Mouse (Mus musculus): ENCODE data around the gene Eprs. TPM values are rescaled to one million over a fixed set of nuclear protein-coding genes. Genes with fewer than 3 reads are reported as not detected.

The Eprs gene
- polyA plus RNA-seq, 1 experiment, result 29.4 TPM

GRCm38 (mm10) chr1:185431998-185432317 is 69.1 kb downstream of the Eprs start:
- Histone ChIP-seq H3K27ac (ENCODE audit: insufficient read depth, low read length) (no peak overlapping the region), H3K4me1 (ENCODE audit: control insufficient read depth, insufficient read depth, low read length) (no peaks in the 10 kb centered on the region), H3K4me3 (ENCODE audit: insufficient read depth, low read length) (no peak overlapping the region)
- no peak for TF ChIP-seq POLR2A (IDR thresholded peaks at IDR 0.05; ENCODE audit: extremely low read depth, insufficient read depth, low read length)
- TF ChIP-seq CTCF (IDR thresholded peaks at IDR 0.05; ENCODE audit: extremely low read depth, insufficient read depth, low read length), result no peak

GRCm38 (mm10) chr1:185433112-185433511 is 70.3 kb downstream of the Eprs start:
- H3K27ac ChIP-seq (ENCODE audit: insufficient read depth, low read length), result no peak overlapping the region
- no peak for TF ChIP-seq CTCF (IDR thresholded peaks at IDR 0.05; ENCODE audit: extremely low read depth, insufficient read depth, low read length)
- H3K4me1 ChIP-seq (ENCODE audit: control insufficient read depth, insufficient read depth, low read length), result no peaks in the 10 kb centered on the region
- H3K4me3 ChIP-seq (ENCODE audit: insufficient read depth, low read length), result no peak overlapping the region

GRCm38 (mm10) chr1:185438841-185439580 is 76.2 kb downstream of the Eprs start:
- TF ChIP-seq POLR2A (IDR thresholded peaks at IDR 0.05; ENCODE audit: extremely low read depth, insufficient read depth, low read length) (no peak), CTCF (IDR thresholded peaks at IDR 0.05; ENCODE audit: extremely low read depth, insufficient read depth, low read length) (no peak)
- Histone ChIP-seq H3K27ac (ENCODE audit: insufficient read depth, low read length) (no peak overlapping the region), H3K4me1 (ENCODE audit: control insufficient read depth, insufficient read depth, low read length) (peaks cover 3% of the 10 kb centered on the region; the same call in 1 of the 2 replicates), H3K4me3 (ENCODE audit: insufficient read depth, low read length) (no peak overlapping the region)

- TF ChIP-seq CTCF (IDR thresholded peaks at IDR 0.05; ENCODE audit: extremely low read depth, insufficient read depth, low read length), result no peak
- no peak for TF ChIP-seq POLR2A (IDR thresholded peaks at IDR 0.05; ENCODE audit: extremely low read depth, insufficient read depth, low read length)
- Histone ChIP-seq H3K27ac (ENCODE audit: insufficient read depth, low read length) (no peak overlapping the region), H3K4me3 (ENCODE audit: insufficient read depth, low read length) (no peak overlapping the region), H3K4me1 (ENCODE audit: control insufficient read depth, insufficient read depth, low read length) (peaks cover 3% of the 10 kb centered on the region; the same call in 1 of the 2 replicates)
These were observed 79.0 kb downstream of the Eprs start for GRCm38 (mm10) chr1:185441703-185442472.

- TF ChIP-seq POLR2A (IDR thresholded peaks at IDR 0.05; ENCODE audit: extremely low read depth, insufficient read depth, low read length) (no peak), CTCF (IDR thresholded peaks at IDR 0.05; ENCODE audit: extremely low read depth, insufficient read depth, low read length) (no peak)
- no peaks in the 10 kb centered on the region for H3K4me1 ChIP-seq (ENCODE audit: control insufficient read depth, insufficient read depth, low read length)
- no peak overlapping the region for H3K4me3 ChIP-seq (ENCODE audit: insufficient read depth, low read length)
- no peak overlapping the region for H3K27ac ChIP-seq (ENCODE audit: insufficient read depth, low read length)
These were observed 86.1 kb downstream of the Eprs start for GRCm38 (mm10) chr1:185448936-185449335.

GRCm38 (mm10) chr1:185449727-185450126 is 86.9 kb downstream of the Eprs start:
- H3K4me1 ChIP-seq (ENCODE audit: control insufficient read depth, insufficient read depth, low read length), result no peaks in the 10 kb centered on the region
- TF ChIP-seq CTCF (IDR thresholded peaks at IDR 0.05; ENCODE audit: extremely low read depth, insufficient read depth, low read length), result no peak
- no peak for TF ChIP-seq POLR2A (IDR thresholded peaks at IDR 0.05; ENCODE audit: extremely low read depth, insufficient read depth, low read length)
- H3K27ac ChIP-seq (ENCODE audit: insufficient read depth, low read length), result no peak overlapping the region
- no peak overlapping the region for H3K4me3 ChIP-seq (ENCODE audit: insufficient read depth, low read length)

- TF ChIP-seq POLR2A (IDR thresholded peaks at IDR 0.05; ENCODE audit: extremely low read depth, insufficient read depth, low read length), result no peak
- TF ChIP-seq CTCF (IDR thresholded peaks at IDR 0.05; ENCODE audit: extremely low read depth, insufficient read depth, low read length), result no peak
- H3K4me3 ChIP-seq (ENCODE audit: insufficient read depth, low read length), result no peak overlapping the region
- H3K27ac ChIP-seq (ENCODE audit: insufficient read depth, low read length), result no peak overlapping the region
- H3K4me1 ChIP-seq (ENCODE audit: control insufficient read depth, insufficient read depth, low read length), result no peaks in the 10 kb centered on the region
These were observed 88.2 kb downstream of the Eprs start for GRCm38 (mm10) chr1:185451077-185451476.

- Histone ChIP-seq H3K4me3 (ENCODE audit: insufficient read depth, low read length) (no peak overlapping the region), H3K4me1 (ENCODE audit: control insufficient read depth, insufficient read depth, low read length) (no peaks in the 10 kb centered on the region), H3K27ac (ENCODE audit: insufficient read depth, low read length) (no peak overlapping the region)
- TF ChIP-seq POLR2A (IDR thresholded peaks at IDR 0.05; ENCODE audit: extremely low read depth, insufficient read depth, low read length) (no peak), CTCF (IDR thresholded peaks at IDR 0.05; ENCODE audit: extremely low read depth, insufficient read depth, low read length) (no peak)
These were observed 88.7 kb downstream of the Eprs start for GRCm38 (mm10) chr1:185451495-185451894.

GRCm38 (mm10) chr1:185452461-185452860 is 89.6 kb downstream of the Eprs start:
- H3K4me3 ChIP-seq (ENCODE audit: insufficient read depth, low read length), result no peak overlapping the region
- H3K27ac ChIP-seq (ENCODE audit: insufficient read depth, low read length), result no peak overlapping the region
- H3K4me1 ChIP-seq (ENCODE audit: control insufficient read depth, insufficient read depth, low read length), result no peaks in the 10 kb centered on the region; the same call in 1 of the 2 replicates
- TF ChIP-seq POLR2A (IDR thresholded peaks at IDR 0.05; ENCODE audit: extremely low read depth, insufficient read depth, low read length) (no peak), CTCF (IDR thresholded peaks at IDR 0.05; ENCODE audit: extremely low read depth, insufficient read depth, low read length) (no peak)

GRCm38 (mm10) chr1:185454144-185454543 is 91.3 kb downstream of the Eprs start:
- peaks cover 3% of the 10 kb centered on the region; the same call in 1 of the 2 replicates for H3K4me1 ChIP-seq (ENCODE audit: control insufficient read depth, insufficient read depth, low read length)
- H3K27ac ChIP-seq (ENCODE audit: insufficient read depth, low read length), result no peak overlapping the region
- TF ChIP-seq POLR2A (IDR thresholded peaks at IDR 0.05; ENCODE audit: extremely low read depth, insufficient read depth, low read length) (no peak), CTCF (IDR thresholded peaks at IDR 0.05; ENCODE audit: extremely low read depth, insufficient read depth, low read length) (no peak)
- H3K4me3 ChIP-seq (ENCODE audit: insufficient read depth, low read length), result peak overlapping the region; percentile 63

All from cortical plate, adult 2 months (tissue).